ENCODE assay signal across 21 mouse cellular contexts in the genomic region with DNA sequence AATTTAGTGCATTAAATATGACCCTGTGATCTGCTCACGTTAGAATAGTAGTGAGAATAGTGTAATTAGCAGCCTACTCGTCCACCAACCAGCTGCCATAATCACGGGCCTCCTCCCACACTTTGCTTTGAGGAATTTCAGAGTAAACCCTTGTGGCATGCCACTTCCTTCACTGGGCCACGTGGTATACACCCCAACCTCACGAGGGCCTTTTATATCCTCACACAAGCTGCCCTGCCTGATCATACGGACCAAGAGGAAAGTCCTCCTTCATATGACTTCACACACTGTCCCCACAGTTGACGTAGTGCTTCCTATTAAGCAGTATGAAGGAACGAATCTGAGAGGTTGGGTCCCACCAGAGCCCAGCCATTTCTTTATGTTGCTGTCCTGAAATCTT.
DNase-seq lines count a peak whose midpoint lies in the region; ATAC-seq lines count a peak whose summit lies in the region.
"Had no signal": no experiment of that assay in that cellular context is flagged by ENCODE, and none has a peak within 500 bp of the region (broad histone marks: within the 10 kb centered on the region; RNA-seq: fewer than 3 reads in every experiment).

No protein-coding gene starts in this region.

- peak; percentile 38 for DNase-seq in spleen, postnatal 36 days (ENCODE audit: low spot score in 2 of 2)
- DNase-seq in spleen, adult 12 weeks (ENCODE audit: low spot score) = no peak
- DNase-seq in thymus, postnatal 4 days = peak; percentile 37
- DNase-seq in cerebellum, postnatal 14 days = no peak
- no peak for DNase-seq in lung, postnatal 10 days
- DNase-seq: adrenal gland, adult 2 months; cerebellum, postnatal 25 days; heart, adult 18-20 months had no signal

- peaks cover 8% of the 10 kb centered on the region; the same call in 1 of the 2 replicates for H3K4me1 ChIP-seq in heart, embryonic 11.5 days (ENCODE audit: control insufficient read depth, insufficient read depth, low read length)
- H3K4me1 ChIP-seq: embryonic facial prominence, embryonic 10.5 days; forebrain, embryonic 15.5 days; intestine, embryonic 15.5 days; stomach, embryonic 15.5 days had no signal

- WGBS in heart, embryonic 11.5 days (ENCODE audit: insufficient replicate concordance) = 73% methylated on average over 8 of the region's 8 CpGs

- H3K9me3 ChIP-seq in heart, embryonic 11.5 days (replicated peaks; ENCODE audit: control insufficient read depth, low read length) = no peaks in the 10 kb centered on the region
- H3K9me3 ChIP-seq: embryonic facial prominence, embryonic 10.5 days; forebrain, embryonic 15.5 days; G1E; intestine, embryonic 15.5 days; limb, embryonic 13.5 days; stomach, embryonic 15.5 days had no signal

- no peaks in the 10 kb centered on the region for H3K27me3 ChIP-seq in heart, embryonic 11.5 days (ENCODE audit: control insufficient read depth, insufficient read depth, low read length)
- H3K27me3 ChIP-seq: forebrain, embryonic 15.5 days; intestine, embryonic 15.5 days; limb, embryonic 13.5 days; stomach, embryonic 15.5 days had no signal

- ATAC-seq in inflammation-experienced regulatory T-cells, adult 6 months = peak; percentile 98
- ATAC-seq in neutrophil, adult 5-6 weeks (ENCODE audit: extremely low read depth, insufficient number of reproducible peaks, low FRiP score, poor library complexity, severe bottlenecking) = peak; percentile 46; the same call in 1 of the 2 replicates
- no peak for ATAC-seq in heart, embryonic 11.5 days (replicated peaks; ENCODE audit: insufficient number of reproducible peaks, low FRiP score, low TSS enrichment)
- ATAC-seq: forebrain, embryonic 15.5 days; intestine, embryonic 15.5 days; lung, postnatal 0 days had no signal

- H3K4me2 ChIP-seq in heart, embryonic 11.5 days = no peak overlapping the region
- H3K4me2 ChIP-seq: forebrain, embryonic 15.5 days; intestine, embryonic 15.5 days; limb, embryonic 13.5 days; stomach, embryonic 15.5 days had no signal

- H3K27ac ChIP-seq in heart, embryonic 11.5 days (ENCODE audit: low read depth, low read length) = no peak overlapping the region
- H3K27ac ChIP-seq: embryonic facial prominence, embryonic 10.5 days; forebrain, embryonic 15.5 days; intestine, embryonic 15.5 days; kidney, postnatal 0 days; limb, embryonic 13.5 days; liver, embryonic 14.5 days; stomach, embryonic 15.5 days had no signal

- H3K4me3 ChIP-seq in heart, embryonic 11.5 days (ENCODE audit: low read depth, low read length) = no peak overlapping the region
- H3K4me3 ChIP-seq: embryonic facial prominence, embryonic 10.5 days; erythroblast, embryonic 14.5 days; forebrain, embryonic 15.5 days; intestine, embryonic 15.5 days; limb, embryonic 13.5 days; stomach, embryonic 15.5 days had no signal

- no peak overlapping the region for H3K9ac ChIP-seq in heart, embryonic 11.5 days (ENCODE audit: low read depth, low read length)
- H3K9ac ChIP-seq: forebrain, embryonic 15.5 days; intestine, embryonic 15.5 days; limb, embryonic 13.5 days; liver, embryonic 14.5 days; stomach, embryonic 15.5 days had no signal

- H3K36me3 ChIP-seq in heart, embryonic 11.5 days (ENCODE audit: control insufficient read depth, insufficient read depth, low read length) = no peaks in the 10 kb centered on the region
- H3K36me3 ChIP-seq: embryonic facial prominence, embryonic 10.5 days; forebrain, embryonic 15.5 days; G1E; intestine, embryonic 15.5 days; limb, embryonic 13.5 days; stomach, embryonic 15.5 days had no signal

Comparison
In these comparisons a context has a peak if more than half of its experiments do, and no peak if none do; other contexts are left out.
1. DNase-seq: peak in spleen, postnatal 36 days (2 of 2) and thymus, postnatal 4 days (single experiment); none in spleen, adult 12 weeks (single experiment), cerebellum, postnatal 14 days (0 of 2) and lung, postnatal 10 days (single experiment).